Mouse (Mus musculus): ENCODE results near the gene Defb19. TPM values are rescaled to one million over a fixed set of nuclear protein-coding genes. Genes with fewer than 3 reads are reported as not detected.

Gene Defb19
- polyA plus RNA-seq, 2 experiments = not detected

DNA sequence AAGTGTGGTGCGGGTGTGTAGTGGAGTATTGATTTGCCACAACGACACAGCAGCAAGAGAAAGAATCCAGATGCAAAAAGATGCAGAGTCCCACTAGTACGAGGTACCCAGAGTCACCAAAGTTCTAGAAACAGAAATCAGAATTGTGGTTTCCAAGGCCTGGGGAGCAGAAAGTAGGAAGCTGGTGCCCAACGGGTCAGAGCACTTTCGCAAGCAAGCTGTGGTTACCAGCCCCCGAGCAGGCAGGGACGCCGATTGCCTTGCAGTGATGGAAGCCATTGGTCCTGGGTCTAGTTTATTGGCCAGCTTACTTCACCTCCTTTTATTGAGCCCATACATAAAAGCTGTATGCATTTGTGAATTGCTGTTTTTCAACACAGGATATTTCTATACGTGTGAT lies 38.1 kb downstream of the Defb19 start:
- Histone ChIP-seq H3K4me1 (replicated peaks; ENCODE audit: control insufficient read depth in 2 of 2, insufficient read depth in 2 of 2, low read length in 1 of 2) (no peaks in the 10 kb centered on the region), H3K4me2 (ENCODE audit: low read depth) (no peak overlapping the region), H3K9ac (replicated peaks) (no peak overlapping the region), H3K4me3 (ENCODE audit: insufficient read depth in 1 of 2, low read depth in 2 of 2, low read length in 2 of 2) (no peak overlapping the region), H3K9me3 (ENCODE audit: control insufficient read depth, low read length) (no peaks in the 10 kb centered on the region; the same call in 1 of the 2 replicates), H3K36me3 (replicated peaks; ENCODE audit: control insufficient read depth, insufficient read depth, low read depth) (no peaks in the 10 kb centered on the region), H3K27ac (no peak overlapping the region), H3K27me3 (ENCODE audit: control insufficient read depth, insufficient read depth, low read length) (no peaks in the 10 kb centered on the region)
- DNase-seq (ENCODE audit: low read depth in 3 of 3, low spot score in 3 of 3) = no peak
- WGBS (ENCODE audit: insufficient replicate concordance) = 38% methylated on average over 9 of the region's 9 CpGs
- no peak for ATAC-seq (ENCODE audit: insufficient read depth)
- TF ChIP-seq EP300 (IDR thresholded peaks at IDR 0.05; ENCODE audit: low read depth) (no peak), CTCF (IDR thresholded peaks at IDR 0.05; ENCODE audit: low read depth) (no peak)

DNA sequence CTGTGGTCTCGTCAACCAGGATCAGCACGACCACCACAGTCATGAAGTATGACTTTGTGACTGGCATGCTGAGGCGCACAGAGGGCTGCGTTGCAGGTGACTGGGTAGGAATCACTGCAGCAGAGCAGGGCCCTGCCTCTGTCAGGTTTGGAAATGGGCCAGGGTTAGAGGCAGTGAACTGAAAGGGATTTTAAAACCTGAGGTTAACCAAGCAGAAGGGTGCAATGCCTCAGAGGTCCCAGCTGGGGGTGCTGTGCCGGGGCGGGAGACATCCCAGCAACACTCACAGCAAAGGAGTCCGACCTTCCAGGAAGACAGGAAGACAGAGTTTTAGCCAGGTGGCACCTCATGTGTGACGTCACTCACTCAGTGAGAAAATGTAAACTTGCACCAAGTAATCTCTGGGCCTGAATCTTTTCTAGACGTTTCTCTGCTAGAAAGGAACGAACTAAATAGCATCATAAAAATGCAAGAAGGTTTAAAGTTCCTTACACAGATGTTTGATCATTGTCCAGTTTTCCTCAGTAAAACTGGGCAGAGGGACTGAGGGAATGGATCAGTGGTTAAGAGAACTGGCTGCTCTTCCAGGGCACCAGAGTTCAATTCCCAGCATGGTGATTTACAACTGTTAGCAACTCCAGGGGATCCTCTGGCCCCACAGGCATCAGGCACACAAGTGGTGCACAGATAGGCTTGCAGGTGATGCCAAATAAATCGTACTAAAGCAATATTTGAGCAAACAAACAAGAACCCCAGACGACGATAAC lies 40.0 kb downstream of the Defb19 start, which contains the start of gene Defb29:
Gene Defb29, minus strand, starts transcription at position 155 of the 767 bp plus-strand sequence.
- H3K4me3 ChIP-seq (ENCODE audit: insufficient read depth in 1 of 2, low read depth in 2 of 2, low read length in 2 of 2) = no peak within 1 kb of the TSS
- no peak within 1 kb of the TSS for H3K9ac ChIP-seq (replicated peaks)
- ATAC-seq (ENCODE audit: insufficient read depth) = no peak
- TF ChIP-seq EP300 (IDR thresholded peaks at IDR 0.05; ENCODE audit: low read depth) (no peak), CTCF (IDR thresholded peaks at IDR 0.05; ENCODE audit: low read depth) (no peak)
- no peaks in the 10 kb centered on the region for H3K4me1 ChIP-seq (replicated peaks; ENCODE audit: control insufficient read depth in 2 of 2, insufficient read depth in 2 of 2, low read length in 1 of 2)
- H3K27ac ChIP-seq = no peak within 1 kb of the TSS
- WGBS (ENCODE audit: insufficient replicate concordance) = 45% methylated on average over 13 of the region's 13 CpGs
- no peaks in the 10 kb centered on the region for H3K27me3 ChIP-seq (ENCODE audit: control insufficient read depth, insufficient read depth, low read length)
- H3K9me3 ChIP-seq (ENCODE audit: control insufficient read depth, low read length) = no peaks in the 10 kb centered on the region; the same call in 1 of the 2 replicates
- no peak for DNase-seq (ENCODE audit: low read depth in 3 of 3, low spot score in 3 of 3)
- H3K36me3 ChIP-seq (replicated peaks; ENCODE audit: control insufficient read depth, insufficient read depth, low read depth) = no peaks in the 10 kb centered on the region
- no peak within 1 kb of the TSS for H3K4me2 ChIP-seq (ENCODE audit: low read depth)

Other genes starting within 250 kb of the Defb19 start
- gene Rbck1, start 247.7 kb downstream of the Defb19 start, polyA plus RNA-seq (2012; rRNA removed) = 49.6 and 54.5 TPM in 2 replicates
- gene Rbck1, start 247.7 kb downstream of the Defb19 start, polyA plus RNA-seq (2014; fragmentation: Nextera tagmentation; extraction: Ambion mirVana) = 34.3 and 38.8 TPM in 2 replicates
- 0.54 and 0.77 TPM in 2 replicates for gene Trib3, start 236.3 kb downstream of the Defb19 start, polyA plus RNA-seq (2012; rRNA removed)
- gene Trib3, start 236.3 kb downstream of the Defb19 start, polyA plus RNA-seq (2014; fragmentation: Nextera tagmentation; extraction: Ambion mirVana) = 0.70 and 1.5 TPM in 2 replicates
- not detected in 2 replicates for gene Nrsn2, start 203.7 kb downstream of the Defb19 start, polyA plus RNA-seq (2012; rRNA removed)
- gene Nrsn2, start 203.7 kb downstream of the Defb19 start, polyA plus RNA-seq (2014; fragmentation: Nextera tagmentation; extraction: Ambion mirVana) = not detected in 2 replicates
- gene Sox12, start 182.2 kb downstream of the Defb19 start, polyA plus RNA-seq (2012; rRNA removed) = 4.4 TPM in 2 replicates
- 1.4 and 1.9 TPM in 2 replicates for gene Sox12, start 182.2 kb downstream of the Defb19 start, polyA plus RNA-seq (2014; fragmentation: Nextera tagmentation; extraction: Ambion mirVana)
- 7.6 and 9.1 TPM in 2 replicates for gene Zcchc3, start 165.3 kb downstream of the Defb19 start, polyA plus RNA-seq (2012; rRNA removed)
- gene Zcchc3, start 165.3 kb downstream of the Defb19 start, polyA plus RNA-seq (2014; fragmentation: Nextera tagmentation; extraction: Ambion mirVana) = 8.7 and 10.7 TPM in 2 replicates
- 0.15 and 0.19 TPM in 2 replicates for gene 6820408C15Rik, start 164.7 kb downstream of the Defb19 start, polyA plus RNA-seq (2012; rRNA removed)
- gene 6820408C15Rik, start 164.7 kb downstream of the Defb19 start, polyA plus RNA-seq (2014; fragmentation: Nextera tagmentation; extraction: Ambion mirVana) = 0.11 and 0.23 TPM in 2 replicates
- not detected in 2 replicates for gene Defb23, start 115.7 kb downstream of the Defb19 start, polyA plus RNA-seq (2012; rRNA removed)
- not detected in 2 replicates for gene Defb23, start 115.7 kb downstream of the Defb19 start, polyA plus RNA-seq (2014; fragmentation: Nextera tagmentation; extraction: Ambion mirVana)
- gene Defb20, start 103.2 kb downstream of the Defb19 start, polyA plus RNA-seq (2012; rRNA removed) = not detected in 2 replicates
- not detected in 2 replicates for gene Defb20, start 103.2 kb downstream of the Defb19 start, polyA plus RNA-seq (2014; fragmentation: Nextera tagmentation; extraction: Ambion mirVana)
- gene Defb22, start 90.2 kb downstream of the Defb19 start, polyA plus RNA-seq (2012; rRNA removed) = not detected in 2 replicates
- not detected in 2 replicates for gene Defb22, start 90.2 kb downstream of the Defb19 start, polyA plus RNA-seq (2014; fragmentation: Nextera tagmentation; extraction: Ambion mirVana)
- not detected in 2 replicates for gene Defb26, start 68.6 kb downstream of the Defb19 start, polyA plus RNA-seq (2012; rRNA removed)
- not detected in 2 replicates for gene Defb26, start 68.6 kb downstream of the Defb19 start, polyA plus RNA-seq (2014; fragmentation: Nextera tagmentation; extraction: Ambion mirVana)
- gene Defb28, start 62.1 kb downstream of the Defb19 start, polyA plus RNA-seq (2012; rRNA removed) = not detected in 2 replicates
- not detected in 2 replicates for gene Defb28, start 62.1 kb downstream of the Defb19 start, polyA plus RNA-seq (2014; fragmentation: Nextera tagmentation; extraction: Ambion mirVana)
- not detected in 2 replicates for gene Defb29, start 40.2 kb downstream of the Defb19 start, polyA plus RNA-seq (2012; rRNA removed)
- gene Defb29, start 40.2 kb downstream of the Defb19 start, polyA plus RNA-seq (2014; fragmentation: Nextera tagmentation; extraction: Ambion mirVana) = not detected in 2 replicates
- gene Gm17416, start 11.0 kb downstream of the Defb19 start, polyA plus RNA-seq (2012; rRNA removed) = not detected in 2 replicates
- gene Gm17416, start 11.0 kb downstream of the Defb19 start, polyA plus RNA-seq (2014; fragmentation: Nextera tagmentation; extraction: Ambion mirVana) = not detected in 2 replicates
- not detected in 2 replicates for gene Defb21, start 7.6 kb downstream of the Defb19 start, polyA plus RNA-seq (2012; rRNA removed)
- gene Defb21, start 7.6 kb downstream of the Defb19 start, polyA plus RNA-seq (2014; fragmentation: Nextera tagmentation; extraction: Ambion mirVana) = not detected in 2 replicates
- not detected in 2 replicates for gene Defb45, start 19.1 kb upstream of the Defb19 start, polyA plus RNA-seq (2012; rRNA removed)
- not detected in 2 replicates for gene Defb45, start 19.1 kb upstream of the Defb19 start, polyA plus RNA-seq (2014; fragmentation: Nextera tagmentation; extraction: Ambion mirVana)
- not detected in 2 replicates for gene Defb36, start 24.0 kb upstream of the Defb19 start, polyA plus RNA-seq (2012; rRNA removed)
- not detected in 2 replicates for gene Defb36, start 24.0 kb upstream of the Defb19 start, polyA plus RNA-seq (2014; fragmentation: Nextera tagmentation; extraction: Ambion mirVana)
- not detected in 2 replicates for gene Defb25, start 42.7 kb upstream of the Defb19 start, polyA plus RNA-seq (2012; rRNA removed)
- gene Defb25, start 42.7 kb upstream of the Defb19 start, polyA plus RNA-seq (2014; fragmentation: Nextera tagmentation; extraction: Ambion mirVana) = not detected in 2 replicates
- gene Rem1, start 46.6 kb upstream of the Defb19 start, polyA plus RNA-seq (2012; rRNA removed) = 0.42 and 0.66 TPM in 2 replicates
- gene Rem1, start 46.6 kb upstream of the Defb19 start, polyA plus RNA-seq (2014; fragmentation: Nextera tagmentation; extraction: Ambion mirVana) = 0.52 and 0.91 TPM in 2 replicates
- gene H13, start 89.1 kb upstream of the Defb19 start, polyA plus RNA-seq (2012; rRNA removed) = 24.1 and 27.4 TPM in 2 replicates
- 38.1 and 39.4 TPM in 2 replicates for gene H13, start 89.1 kb upstream of the Defb19 start, polyA plus RNA-seq (2014; fragmentation: Nextera tagmentation; extraction: Ambion mirVana)
- gene Mcts2, start 106.7 kb upstream of the Defb19 start, polyA plus RNA-seq (2012; rRNA removed) = 4.3 and 10.3 TPM in 2 replicates
- 14.7 and 15.2 TPM in 2 replicates for gene Mcts2, start 106.7 kb upstream of the Defb19 start, polyA plus RNA-seq (2014; fragmentation: Nextera tagmentation; extraction: Ambion mirVana)
- gene Id1, start 155.9 kb upstream of the Defb19 start, polyA plus RNA-seq (2012; rRNA removed) = 45.6 and 50.6 TPM in 2 replicates
- 20.7 and 22.6 TPM in 2 replicates for gene Id1, start 155.9 kb upstream of the Defb19 start, polyA plus RNA-seq (2014; fragmentation: Nextera tagmentation; extraction: Ambion mirVana)
- 0.51 and 0.92 TPM in 2 replicates for gene Cox4i2, start 173.9 kb upstream of the Defb19 start, polyA plus RNA-seq (2012; rRNA removed)
- gene Cox4i2, start 173.9 kb upstream of the Defb19 start, polyA plus RNA-seq (2014; fragmentation: Nextera tagmentation; extraction: Ambion mirVana) = 0.47 and 0.51 TPM in 2 replicates

Measured in liver, embryonic 14.5 days (tissue).